Mouse (Mus musculus): ENCODE results near the gene Rnf212.

DNA sequence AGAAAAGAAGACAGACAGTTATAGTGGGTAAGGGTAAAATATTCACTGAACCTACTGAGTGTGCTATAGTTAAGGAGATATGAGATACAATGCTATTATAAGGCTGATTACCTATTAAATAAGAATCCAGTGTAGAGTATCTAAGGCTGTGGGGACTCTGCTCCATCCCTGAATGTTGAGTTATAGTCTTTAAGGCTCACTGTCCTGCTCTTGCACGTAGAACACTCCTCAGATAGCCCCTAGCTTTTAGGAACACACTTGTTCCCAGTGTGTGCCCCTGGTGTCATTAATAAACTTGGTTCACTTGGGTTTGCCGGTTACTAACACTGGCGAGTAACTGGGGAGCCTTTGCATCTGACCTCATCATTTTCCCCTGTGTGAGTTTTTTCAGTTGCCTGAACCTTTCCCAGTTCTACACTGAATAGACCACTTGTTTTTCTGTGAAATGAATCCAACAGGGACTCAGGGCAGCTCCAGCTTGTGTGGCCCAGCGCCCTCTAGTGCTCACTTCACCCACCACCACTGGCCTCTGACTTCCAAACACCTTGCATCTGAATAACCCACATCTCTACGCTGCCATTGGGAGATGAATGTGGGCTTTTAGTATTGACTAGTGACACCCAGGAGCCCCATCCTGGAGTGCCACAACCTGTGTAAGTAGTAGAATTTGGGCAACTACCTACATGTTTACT, 48.1 kb downstream of the Rnf212 start:
- no peak for TF ChIP-seq EP300 (IDR thresholded peaks at IDR 0.05; ENCODE audit: low read length)
- TF ChIP-seq POLR2A (IDR thresholded peaks at IDR 0.05; ENCODE audit: low read depth, low read length) = no peak
- peak; percentile 65 to 82 for TF ChIP-seq CTCF (conservative IDR thresholded peaks at IDR 0.05 in 1 of 2, IDR thresholded peaks at IDR 0.05 in 1 of 2; ENCODE audit: low read depth in 2 of 2, low read length in 2 of 2)
- no peak for TF ChIP-seq JUN (IDR thresholded peaks at IDR 0.05; ENCODE audit: insufficient read depth, low read depth, low read length)
- no peak for TF ChIP-seq USF1 (IDR thresholded peaks at IDR 0.05; ENCODE audit: low read depth, low read length)
- no peak for TF ChIP-seq TBP (conservative IDR thresholded peaks at IDR 0.05; ENCODE audit: low read depth, low read length)
- TF ChIP-seq USF2 (conservative IDR thresholded peaks at IDR 0.05; ENCODE audit: low read depth, low read length) = no peak
- TF ChIP-seq ZMIZ1 (IDR thresholded peaks at IDR 0.05; ENCODE audit: low read depth, low read length) = no peak
- no peak for TF ChIP-seq TCF12 (IDR thresholded peaks at IDR 0.05; ENCODE audit: low read depth, low read length)
- TF ChIP-seq ZC3H11A (IDR thresholded peaks at IDR 0.05; ENCODE audit: low read depth, low read length) = no peak
- TF ChIP-seq JUND (conservative IDR thresholded peaks at IDR 0.05; ENCODE audit: low read depth, low read length) = no peak

All from CH12.LX (cell line).